Mouse (Mus musculus): ENCODE measurements around the gene Itgb3.

GRCm38 (mm10) chr11:104596365-104596764, 11.4 kb upstream of the Itgb3 start:
- TF ChIP-seq CTCF (IDR thresholded peaks at IDR 0.05; ENCODE audit: low read depth, low read length), result no peak
- TF ChIP-seq POLR2A (IDR thresholded peaks at IDR 0.05; ENCODE audit: borderline replicate concordance, low read depth, low read length), result no peak

Measured in bone marrow macrophage, adult 2 months (primary cell).